Mouse (Mus musculus) forebrain, postnatal 0 days (tissue): ENCODE measurements around the gene Mis12. TPM values are rescaled to one million over a fixed set of nuclear protein-coding genes. Genes with fewer than 3 reads are reported as not detected.

ENCODE experiments used
- ATAC-seq: fragments of 200-750 bp; cut with Nextera tagmentation; 2 replicates; pipeline ENCODE4 v1.8.0; 2017; ENCODE audit warnings: mild to moderate bottlenecking, moderate library complexity
- DNase-seq: peaks from one replicate; pipeline ENCODE4 v3.0.0-alpha.2; 2015
- H3K27ac ChIP-seq: fragments of 300-500 bp; sonication (generic); 2 replicates; pipeline ENCODE4 v1.5.1; 2014; ENCODE audit warnings: low read depth, mild to moderate bottlenecking, antibody characterized with exemption, low read length, moderate library complexity, mixed read lengths
- H3K27me3 ChIP-seq: fragments of 300-500 bp; sonication (generic); 2 replicates; pipeline ENCODE4 v1.6.1; 2014; ENCODE audit warnings: mild to moderate bottlenecking, low read length, mixed read lengths; ENCODE audit not compliant: insufficient read depth
- H3K36me3 ChIP-seq: fragments of 300-500 bp; sonication (generic); 2 replicates; pipeline ENCODE4 v1.6.1; 2014; ENCODE audit warnings: mild to moderate bottlenecking, moderate library complexity; ENCODE audit not compliant: insufficient read depth
- H3K4me1 ChIP-seq: fragments of 300-500 bp; sonication (generic); 2 replicates; pipeline ENCODE4 v1.6.1; 2014; ENCODE audit warnings: antibody characterized with exemption; ENCODE audit not compliant: insufficient read depth
- H3K4me2 ChIP-seq: fragments of 300-500 bp; sonication (generic); 2 replicates; pipeline ENCODE4 v1.6.1; 2014; ENCODE audit warnings: low read depth, mild to moderate bottlenecking, moderate library complexity
- H3K4me3 ChIP-seq: fragments of 300-500 bp; sonication (generic); 2 replicates; pipeline ENCODE4 v1.5.1; 2014; ENCODE audit warnings: low read depth, low read length, mixed read lengths
- H3K9ac ChIP-seq: fragments of 300-500 bp; sonication (generic); 2 replicates; pipeline ENCODE4 v1.6.1; 2014; ENCODE audit warnings: mild to moderate bottlenecking
- H3K9me3 ChIP-seq: fragments of 300-500 bp; sonication (generic); 2 replicates; pipeline ENCODE4 v1.6.1; 2016; ENCODE audit warnings: low read length
- CTCF ChIP-seq: sonication (generic); IDR thresholded peaks from 2 replicates; pipeline ENCODE4 v1.5.1; 2016; ENCODE audit warnings: antibody characterized with exemption, control low read depth, low read depth
- WGBS: fragments of 180-500 bp; shearing (Covaris S2); extraction: QIAGEN DNeasy Blood & Tissue Kit; methylation state at CpG from one replicate; pipeline ENCODE4 v1.1.7; 2014; 5-methylcytosine and 5-hydroxymethylcytosine counted together
- polyA plus RNA-seq: library from polyadenylated mRNA; unstranded; fragments of >200 nt; fragmentation: Nextera tagmentation; extraction: Ambion mirVana; gene quantifications from 2 replicates; pipeline ENCODE4 v1.2.1, GENCODE M21; 2015
- total RNA-seq: library from RNA; depleted of rRNA; stranded (reverse); fragments of >200 nt; gene quantifications from 2 replicates; pipeline ENCODE4 v1.2.3, GENCODE M21; 2014

Mis12 gene
- total and polyA plus RNA-seq, 2 experiments from 2014 or later, result 13.9 to 15.3 TPM

DNA sequence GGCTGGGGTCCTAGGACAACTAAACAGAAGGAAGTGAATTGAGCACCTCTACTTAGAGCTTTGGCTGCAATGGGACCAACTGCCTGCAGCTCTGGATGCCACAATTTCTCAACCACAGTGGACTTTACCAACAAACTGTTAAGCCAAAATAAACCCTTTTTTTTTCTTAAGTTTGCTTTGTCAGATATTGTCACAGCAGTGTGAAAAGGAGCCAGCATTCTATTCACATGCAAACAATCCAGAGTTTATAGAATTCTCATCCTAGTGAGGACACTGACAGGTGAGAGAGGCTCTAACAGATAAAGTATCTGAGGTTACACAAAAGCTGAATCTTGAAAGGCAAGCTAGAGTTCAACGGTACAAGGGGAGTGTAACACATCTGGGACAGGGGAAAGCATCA, 2.4 kb upstream of the Mis12 start:
- no peak overlapping the region for H3K27ac ChIP-seq
- no peaks in the 10 kb centered on the region for H3K9me3 ChIP-seq
- no peak overlapping the region for H3K4me2 ChIP-seq
- peaks cover 11% of the 10 kb centered on the region for H3K36me3 ChIP-seq
- H3K4me3 ChIP-seq, result no peak overlapping the region
- no peak overlapping the region for H3K9ac ChIP-seq
- no peaks in the 10 kb centered on the region for H3K27me3 ChIP-seq
- WGBS, result 85% methylated on average over 1 of the region's 1 CpGs
- no peak for TF ChIP-seq CTCF
- DNase-seq (no peak), ATAC-seq (no peak)
- peaks cover 22% of the 10 kb centered on the region for H3K4me1 ChIP-seq

GRCm38 (mm10) chr11:71018416-71019200, 803 bp upstream of the Mis12 start:
- TF ChIP-seq CTCF, result no peak
- WGBS, result 6% methylated on average over 28 of the region's 28 CpGs
- no peaks in the 10 kb centered on the region for H3K27me3 ChIP-seq
- H3K4me2 ChIP-seq, result peak overlapping the region; percentile 65
- DNase-seq, result no peak
- peaks cover 4% of the 10 kb centered on the region; the same call in 1 of the 2 replicates for H3K36me3 ChIP-seq
- H3K27ac ChIP-seq, result peak overlapping the region; percentile 91
- peaks cover 22% of the 10 kb centered on the region for H3K4me1 ChIP-seq
- H3K4me3 ChIP-seq, result peak overlapping the region; percentile 98
- H3K9me3 ChIP-seq, result no peaks in the 10 kb centered on the region
- peak overlapping the region; percentile 84 for H3K9ac ChIP-seq
- peak; percentile 4 for ATAC-seq

DNA sequence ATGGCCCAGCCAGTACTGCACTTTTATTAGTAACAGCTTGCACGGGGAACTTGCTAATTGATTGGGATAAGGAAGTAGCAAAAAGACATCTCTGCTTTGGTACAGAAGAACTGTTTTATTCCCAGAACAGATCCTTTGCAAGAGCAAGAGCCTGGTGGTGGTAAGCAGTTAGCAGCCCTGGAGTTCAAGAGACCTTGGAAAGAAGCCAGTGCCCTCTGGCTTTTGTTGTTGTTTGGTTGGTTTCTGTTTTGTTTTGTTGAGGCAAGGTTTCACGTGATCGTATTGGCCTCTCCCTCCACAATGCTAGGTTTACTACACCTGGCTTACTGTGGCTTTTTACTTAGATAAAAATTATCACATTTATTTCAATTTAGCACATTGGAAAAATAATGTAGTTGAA, 8.9 kb downstream of the Mis12 start:
- no peak for DNase-seq
- Histone ChIP-seq H3K4me3 (no peak overlapping the region), H3K27ac (no peak overlapping the region), H3K36me3 (peaks cover 32% of the 10 kb centered on the region), H3K27me3 (no peaks in the 10 kb centered on the region), H3K9me3 (no peaks in the 10 kb centered on the region), H3K4me2 (no peak overlapping the region), H3K9ac (no peak overlapping the region), H3K4me1 (peaks cover 6% of the 10 kb centered on the region)
- TF ChIP-seq CTCF, result no peak
- no peak for ATAC-seq
- WGBS, result 66% methylated on average over 3 of the region's 3 CpGs

- H3K4me1 ChIP-seq, result peaks cover 6% of the 10 kb centered on the region
Measured at GRCm38 (mm10) chr11:71029403-71030118, 10.2 kb downstream of the Mis12 start.

DNA sequence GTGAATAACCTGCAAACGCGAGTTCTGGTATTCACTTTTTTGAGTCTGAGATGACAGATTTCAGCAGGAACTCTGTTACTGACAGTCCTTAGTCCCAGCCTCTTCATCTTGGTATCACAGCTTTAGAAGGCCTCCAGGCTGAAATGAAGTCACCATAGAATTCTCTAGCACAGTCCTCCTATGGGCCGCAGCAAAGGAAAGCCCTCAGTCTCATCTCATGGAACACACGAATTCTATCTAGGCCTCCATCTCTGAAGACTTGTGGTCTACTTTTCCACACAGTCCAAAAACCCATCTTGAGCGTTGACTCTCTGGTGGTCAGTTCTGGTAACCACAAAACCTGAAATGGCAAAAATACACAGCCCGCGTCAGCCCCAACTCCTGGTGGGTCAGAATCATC, 12.7 kb downstream of the Mis12 start:
- peak overlapping the region; percentile 54 for H3K4me3 ChIP-seq
- 0 out of 2 replicates have a peak, but pooled peaks have one; percentile 3 for TF ChIP-seq CTCF
- peak overlapping the region; percentile 55 for H3K4me2 ChIP-seq
- no peaks in the 10 kb centered on the region for H3K9me3 ChIP-seq
- H3K9ac ChIP-seq, result peak overlapping the region; percentile 95
- DNase-seq (no peak), ATAC-seq (no peak)
- 55% methylated on average over 7 of the region's 7 CpGs for WGBS
- H3K27me3 ChIP-seq, result no peaks in the 10 kb centered on the region
- H3K4me1 ChIP-seq, result peaks cover 10% of the 10 kb centered on the region
- peak overlapping the region; percentile 99 for H3K27ac ChIP-seq
- H3K36me3 ChIP-seq, result peaks cover 10% of the 10 kb centered on the region

More at GRCm38 (mm10) chr11:71029403-71030118, 10.2 kb downstream of the Mis12 start:
- no peak for DNase-seq
- no peak overlapping the region for H3K4me3 ChIP-seq
- no peaks in the 10 kb centered on the region for H3K27me3 ChIP-seq
- peaks cover 32% of the 10 kb centered on the region for H3K36me3 ChIP-seq
- peak; percentile 41 for TF ChIP-seq CTCF
- 73% methylated on average over 3 of the region's 3 CpGs for WGBS
- no peaks in the 10 kb centered on the region for H3K9me3 ChIP-seq
- no peak overlapping the region for H3K9ac ChIP-seq
- ATAC-seq, result no peak
- no peak overlapping the region for H3K4me2 ChIP-seq
- H3K27ac ChIP-seq, result no peak overlapping the region

DNA sequence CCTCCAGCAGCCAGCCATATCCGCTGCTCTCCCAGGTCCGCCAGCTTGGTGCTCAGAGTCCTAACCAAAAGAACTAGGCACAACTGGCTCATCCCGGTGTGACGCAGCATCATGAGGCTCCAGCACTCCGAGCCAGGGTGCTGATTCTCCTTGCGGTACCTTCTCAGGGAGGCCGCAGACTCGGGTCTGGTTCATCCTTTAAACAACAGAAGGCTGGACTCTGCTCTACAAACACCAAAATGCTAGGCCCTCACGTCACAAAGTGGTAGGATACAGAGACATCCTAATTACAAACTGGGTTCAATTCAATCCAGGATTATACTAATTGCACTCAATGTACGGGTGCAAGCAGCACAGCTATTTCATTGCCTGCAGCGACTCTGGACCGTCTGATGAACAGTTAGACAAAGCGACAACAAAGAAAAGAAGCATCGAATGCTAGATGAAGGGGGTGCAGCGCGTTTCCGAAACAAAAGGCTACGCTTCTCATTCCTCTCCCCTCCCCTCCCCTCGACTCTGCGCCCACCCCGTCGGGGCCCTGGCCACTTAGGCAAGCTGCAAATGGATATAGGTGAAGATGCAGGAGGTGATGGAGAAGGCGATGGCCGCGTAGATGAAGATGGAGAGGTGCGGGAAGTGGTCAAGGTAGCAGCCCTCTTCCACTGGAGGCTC, 13.2 kb downstream of the Mis12 start:
- Histone ChIP-seq H3K27ac (peak overlapping the region; percentile 99), H3K36me3 (peaks cover 7% of the 10 kb centered on the region), H3K9me3 (no peaks in the 10 kb centered on the region), H3K4me1 (peaks cover 10% of the 10 kb centered on the region), H3K4me3 (peak overlapping the region; percentile 54), H3K27me3 (no peaks in the 10 kb centered on the region), H3K9ac (peak overlapping the region; percentile 95), H3K4me2 (peak overlapping the region; percentile 55)
- DNase-seq (peak; percentile 78), ATAC-seq (peak; percentile 64)
- 2% methylated on average over 26 of the region's 26 CpGs for WGBS
- no peak for TF ChIP-seq CTCF
